Comparison of ENCODE assay signal across 21 mouse cellular contexts in genomic region chr1:135124573-135125363, GRCm38 (mm10). TPM values are rescaled to one million over a fixed set of nuclear protein-coding genes. Genes with fewer than 3 reads are reported as not detected.
DNase-seq lines count a peak whose midpoint lies in the region; ATAC-seq lines count a peak whose summit lies in the region.
"Had no signal": no experiment of that assay in that cellular context is flagged by ENCODE, and none has a peak within 500 bp of the region (broad histone marks: within the 10 kb centered on the region; RNA-seq: fewer than 3 reads in every experiment).

No protein-coding gene starts in this region.

- ATAC-seq in erythroblast, adult 5-6 weeks (replicated peaks; ENCODE audit: low FRiP score, poor library complexity, severe bottlenecking) = peak; percentile 76
- ATAC-seq in erythroid progenitor cell, adult 5-6 weeks (replicated peaks; ENCODE audit: low FRiP score, poor library complexity, severe bottlenecking) = peak; percentile 69
- peak; percentile 75 for ATAC-seq in megakaryocyte progenitor cell, adult 5-6 weeks (replicated peaks; ENCODE audit: poor library complexity)
- ATAC-seq: forebrain, embryonic 14.5 days; forebrain, embryonic 16.5 days had no signal

- no peak for DNase-seq in right cerebral cortex, postnatal 25 days
- no peak for DNase-seq in frontal cortex, postnatal 36 days (ENCODE audit: low spot score in 2 of 2)
- DNase-seq in heart, postnatal 25 days (ENCODE audit: low spot score) = no peak
- DNase-seq: adrenal gland, adult 2 months; adrenal gland, postnatal 10 days; adrenal gland, postnatal 25 days; cerebellum, adult 11 months; cerebellum, adult 18-20 months; cerebellum, adult 8-10 months; cerebellum, adult 9-11 months; cerebellum, postnatal 14 days; cerebellum, postnatal 36 days; embryo, embryonic 11 days had no signal

- intact Hi-C loops in heart, postnatal 25 days (cut with DNase I) = no loop called here

RNA-seq across cellular contexts. Expression of gene Ptpn7, which starts 7.7 kb away (rescaled TPM):
- 14.6 and 15.5 TPM in 2 replicates for total RNA-seq in erythroblast, adult 5-6 weeks (2015; ENCODE audit: low replicate concordance)
- total RNA-seq in erythroblast, adult 5-6 weeks (2017; ENCODE audit: low replicate concordance) = 22.7 and 23.9 TPM in 2 replicates
- 8.3 and 12.2 TPM in 2 replicates for total RNA-seq in erythroid progenitor cell, adult 5-6 weeks (2015; ENCODE audit: low replicate concordance)
- 10.8 and 11.9 TPM in 2 replicates for total RNA-seq in erythroid progenitor cell, adult 5-6 weeks (2017; ENCODE audit: low replicate concordance)
- total RNA-seq in megakaryocyte progenitor cell, adult 5-6 weeks (2015) = 75.0 and 75.4 TPM in 2 replicates
- 103 and 112 TPM in 2 replicates for total RNA-seq in megakaryocyte progenitor cell, adult 5-6 weeks (2017)
- total RNA-seq in heart, postnatal 25 days (2021) = under 1 TPM; 0.44 to 0.50 TPM

RNA-seq across cellular contexts. Expression of gene Lgr6, which starts 19.7 kb away (rescaled TPM):
- total RNA-seq in erythroblast, adult 5-6 weeks (2015; ENCODE audit: low replicate concordance) = not detected in 2 replicates
- not detected in 2 replicates for total RNA-seq in erythroblast, adult 5-6 weeks (2017; ENCODE audit: low replicate concordance)
- not detected in 2 replicates for total RNA-seq in erythroid progenitor cell, adult 5-6 weeks (2015; ENCODE audit: low replicate concordance)
- not detected in 2 replicates for total RNA-seq in erythroid progenitor cell, adult 5-6 weeks (2017; ENCODE audit: low replicate concordance)
- total RNA-seq in megakaryocyte progenitor cell, adult 5-6 weeks (2015) = 0.05 TPM in 1 of 2 replicates, not detected in the other
- total RNA-seq in megakaryocyte progenitor cell, adult 5-6 weeks (2017) = 0.08 TPM in 1 of 2 replicates, not detected in the other
- total RNA-seq in heart, postnatal 25 days (2021) = 10 to 100 TPM; 14.6 to 17.5 TPM

RNA-seq across cellular contexts. Expression of gene Arl8a, which starts 21.9 kb away (rescaled TPM):
- 22.3 and 23.4 TPM in 2 replicates for total RNA-seq in erythroblast, adult 5-6 weeks (2015; ENCODE audit: low replicate concordance)
- 7.2 and 11.9 TPM in 2 replicates for total RNA-seq in erythroblast, adult 5-6 weeks (2017; ENCODE audit: low replicate concordance)
- total RNA-seq in erythroid progenitor cell, adult 5-6 weeks (2015; ENCODE audit: low replicate concordance) = 19.3 and 21.3 TPM in 2 replicates
- total RNA-seq in erythroid progenitor cell, adult 5-6 weeks (2017; ENCODE audit: low replicate concordance) = 12.3 and 17.8 TPM in 2 replicates
- 32.1 and 35.1 TPM in 2 replicates for total RNA-seq in megakaryocyte progenitor cell, adult 5-6 weeks (2015)
- total RNA-seq in megakaryocyte progenitor cell, adult 5-6 weeks (2017) = 18.4 and 19.9 TPM in 2 replicates
- total RNA-seq in heart, postnatal 25 days (2021) = 10 to 100 TPM; 17.9 to 20.3 TPM

RNA-seq across cellular contexts. Expression of gene Gpr37l1, which starts 42.7 kb away (rescaled TPM):
- 1.0 TPM in 1 of 2 replicates, not detected in the other for total RNA-seq in erythroblast, adult 5-6 weeks (2015; ENCODE audit: low replicate concordance)
- not detected in 2 replicates for total RNA-seq in erythroblast, adult 5-6 weeks (2017; ENCODE audit: low replicate concordance)
- total RNA-seq in erythroid progenitor cell, adult 5-6 weeks (2015; ENCODE audit: low replicate concordance) = not detected in 2 replicates
- not detected in 2 replicates for total RNA-seq in erythroid progenitor cell, adult 5-6 weeks (2017; ENCODE audit: low replicate concordance)
- total RNA-seq in megakaryocyte progenitor cell, adult 5-6 weeks (2015) = not detected in 2 replicates
- not detected in 2 replicates for total RNA-seq in megakaryocyte progenitor cell, adult 5-6 weeks (2017)
- 1 to 10 TPM in 1 of 2 experiments, under 1 TPM in 1; 0.81 to 1.1 TPM for total RNA-seq in heart, postnatal 25 days (2021)
- total RNA-seq: common myeloid progenitor, adult 5-6 weeks; ES-E14; MEL had no signal

Comparison
In these comparisons a context has a peak if more than half of its experiments do, and no peak if none do; other contexts are left out.
1. RNA of gene Ptpn7, which starts 7.7 kb away (total RNA-seq): 75.0 to 112 TPM in megakaryocyte progenitor cell, adult 5-6 weeks, 14.6 to 23.9 TPM in erythroblast, adult 5-6 weeks and 8.3 to 12.2 TPM in erythroid progenitor cell, adult 5-6 weeks; 0.44 to 0.50 TPM in heart, postnatal 25 days; every median in the first group is over 4 times any median in the second.
2. RNA of gene Lgr6, which starts 19.7 kb away (total RNA-seq): 14.6 to 17.5 TPM in heart, postnatal 25 days; 0.05 to 0.08 TPM in megakaryocyte progenitor cell, adult 5-6 weeks, not detected in erythroblast, adult 5-6 weeks and not detected in erythroid progenitor cell, adult 5-6 weeks; every median in the first group is over 10 times any median in the second.
3. Peak in every context shown above with its lines, with median percentiles within 50 percentile points of each other: ATAC-seq.